Mouse (Mus musculus): ENCODE results near the gene Mafg. TPM values are rescaled to one million over a fixed set of nuclear protein-coding genes. Genes with fewer than 3 reads are reported as not detected.

Mafg gene
- polyA plus RNA-seq, 1 experiment = 29.9 TPM

- WGBS = 2% methylated on average over 88 of the region's 95 CpGs
- Histone ChIP-seq H3K4me1 (ENCODE audit: control insufficient read depth, insufficient read depth, insufficient read length) (peaks cover 15% of the 10 kb centered on the region; the same call in 1 of the 2 replicates), H3K27ac (ENCODE audit: insufficient read depth, low read length) (no peak overlapping the region), H3K4me3 (ENCODE audit: extremely low read depth, insufficient read depth, insufficient read length) (peak overlapping the region; percentile 31; the same call in 1 of the 2 replicates), H3K27me3 (ENCODE audit: control insufficient read depth, insufficient read depth, low read length) (peaks cover 31% of the 10 kb centered on the region), H3K36me3 (ENCODE audit: control insufficient read depth, insufficient read depth, low read length) (no peaks in the 10 kb centered on the region)
- TF ChIP-seq POLR2A (IDR thresholded peaks at IDR 0.05; ENCODE audit: low read depth, low read length) (no peak), CTCF (IDR thresholded peaks at IDR 0.05; ENCODE audit: extremely low read depth, insufficient read depth, insufficient read length, insufficient replicate concordance) (no peak)
- no peak for DNase-seq (ENCODE audit: low read depth in 1 of 2, low spot score in 2 of 2)
Measured at GRCm38 (mm10) chr11:120660301-120661075, 27.1 kb upstream of the Mafg start.

- Histone ChIP-seq H3K27ac (ENCODE audit: insufficient read depth, low read length) (no peak overlapping the region), H3K4me3 (ENCODE audit: extremely low read depth, insufficient read depth, insufficient read length) (0 out of 2 replicates have a peak overlapping the region, but pooled peaks have one; percentile 21), H3K4me1 (ENCODE audit: control insufficient read depth, insufficient read depth, insufficient read length) (peaks cover 15% of the 10 kb centered on the region; the same call in 1 of the 2 replicates), H3K27me3 (ENCODE audit: control insufficient read depth, insufficient read depth, low read length) (peaks cover 31% of the 10 kb centered on the region), H3K36me3 (ENCODE audit: control insufficient read depth, insufficient read depth, low read length) (no peaks in the 10 kb centered on the region)
- TF ChIP-seq CTCF (IDR thresholded peaks at IDR 0.05; ENCODE audit: extremely low read depth, insufficient read depth, insufficient read length, insufficient replicate concordance) (no peak), POLR2A (IDR thresholded peaks at IDR 0.05; ENCODE audit: low read depth, low read length) (no peak)
- DNase-seq (ENCODE audit: low read depth in 1 of 2, low spot score in 2 of 2) = no peak
- 6% methylated on average over 50 of the region's 50 CpGs for WGBS
Measured at GRCm38 (mm10) chr11:120659509-120660300, 26.3 kb upstream of the Mafg start.

GRCm38 (mm10) chr11:120658876-120659410 lies 25.5 kb upstream of the Mafg start:
- peaks cover 31% of the 10 kb centered on the region for H3K27me3 ChIP-seq (ENCODE audit: control insufficient read depth, insufficient read depth, low read length)
- H3K4me3 ChIP-seq (ENCODE audit: extremely low read depth, insufficient read depth, insufficient read length) = no peak overlapping the region
- WGBS = 5% methylated on average over 24 of the region's 24 CpGs

GRCm38 (mm10) chr11:120657301-120657700 lies 23.9 kb upstream of the Mafg start:
- Histone ChIP-seq H3K27ac (ENCODE audit: insufficient read depth, low read length) (no peak overlapping the region), H3K27me3 (ENCODE audit: control insufficient read depth, insufficient read depth, low read length) (peaks cover 31% of the 10 kb centered on the region), H3K4me1 (ENCODE audit: control insufficient read depth, insufficient read depth, insufficient read length) (peaks cover 15% of the 10 kb centered on the region; the same call in 1 of the 2 replicates), H3K4me3 (ENCODE audit: extremely low read depth, insufficient read depth, insufficient read length) (no peak overlapping the region), H3K36me3 (ENCODE audit: control insufficient read depth, insufficient read depth, low read length) (no peaks in the 10 kb centered on the region)
- no peak for DNase-seq (ENCODE audit: low read depth in 1 of 2, low spot score in 2 of 2)
- no peak for TF ChIP-seq POLR2A (IDR thresholded peaks at IDR 0.05; ENCODE audit: low read depth, low read length)
- TF ChIP-seq CTCF (IDR thresholded peaks at IDR 0.05; ENCODE audit: extremely low read depth, insufficient read depth, insufficient read length, insufficient replicate concordance) = no peak
- 84% methylated on average over 4 of the region's 4 CpGs for WGBS

More at GRCm38 (mm10) chr11:120658876-120659410, 25.5 kb upstream of the Mafg start:
- H3K4me1 ChIP-seq (ENCODE audit: control insufficient read depth, insufficient read depth, insufficient read length) = peaks cover 15% of the 10 kb centered on the region; the same call in 1 of the 2 replicates
- peak; percentile 29 to 77 for DNase-seq (ENCODE audit: low read depth in 1 of 2, low spot score in 2 of 2)
- no peaks in the 10 kb centered on the region for H3K36me3 ChIP-seq (ENCODE audit: control insufficient read depth, insufficient read depth, low read length)
- TF ChIP-seq POLR2A (IDR thresholded peaks at IDR 0.05; ENCODE audit: low read depth, low read length) (no peak), CTCF (IDR thresholded peaks at IDR 0.05; ENCODE audit: extremely low read depth, insufficient read depth, insufficient read length, insufficient replicate concordance) (peak; percentile 79; the same call in 1 of the 2 replicates)
- H3K27ac ChIP-seq (ENCODE audit: insufficient read depth, low read length) = no peak overlapping the region

- H3K4me3 ChIP-seq (ENCODE audit: extremely low read depth, insufficient read depth, insufficient read length) = no peak overlapping the region
- TF ChIP-seq POLR2A (IDR thresholded peaks at IDR 0.05; ENCODE audit: low read depth, low read length) (no peak), CTCF (IDR thresholded peaks at IDR 0.05; ENCODE audit: extremely low read depth, insufficient read depth, insufficient read length, insufficient replicate concordance) (no peak)
- H3K27ac ChIP-seq (ENCODE audit: insufficient read depth, low read length) = no peak overlapping the region
- peaks cover 1% of the 10 kb centered on the region; the same call in 1 of the 2 replicates for H3K4me1 ChIP-seq (ENCODE audit: control insufficient read depth, insufficient read depth, insufficient read length)
- peaks cover 13% of the 10 kb centered on the region for H3K27me3 ChIP-seq (ENCODE audit: control insufficient read depth, insufficient read depth, low read length)
- no peak for DNase-seq (ENCODE audit: low read depth in 1 of 2, low spot score in 2 of 2)
- no peaks in the 10 kb centered on the region for H3K36me3 ChIP-seq (ENCODE audit: control insufficient read depth, insufficient read depth, low read length)
- WGBS = 80% methylated on average over 3 of the region's 3 CpGs
Measured at GRCm38 (mm10) chr11:120654741-120655140, 21.3 kb upstream of the Mafg start.

- H3K36me3 ChIP-seq (ENCODE audit: control insufficient read depth, insufficient read depth, low read length) = no peaks in the 10 kb centered on the region
- 90% methylated on average over 3 of the region's 3 CpGs for WGBS
- no peak for DNase-seq (ENCODE audit: low read depth in 1 of 2, low spot score in 2 of 2)
- H3K4me3 ChIP-seq (ENCODE audit: extremely low read depth, insufficient read depth, insufficient read length) = no peak overlapping the region
- H3K27me3 ChIP-seq (ENCODE audit: control insufficient read depth, insufficient read depth, low read length) = 0 out of 2 replicates have a peak, but pooled peaks cover 2% of the 10 kb centered on the region
- H3K4me1 ChIP-seq (ENCODE audit: control insufficient read depth, insufficient read depth, insufficient read length) = peaks cover 7% of the 10 kb centered on the region
- no peak overlapping the region for H3K27ac ChIP-seq (ENCODE audit: insufficient read depth, low read length)
- no peak for TF ChIP-seq POLR2A (IDR thresholded peaks at IDR 0.05; ENCODE audit: low read depth, low read length)
- no peak for TF ChIP-seq CTCF (IDR thresholded peaks at IDR 0.05; ENCODE audit: extremely low read depth, insufficient read depth, insufficient read length, insufficient replicate concordance)
Measured at GRCm38 (mm10) chr11:120651872-120652271, 18.5 kb upstream of the Mafg start.

Measured in spleen, adult 2 months (tissue).